ENCODE assay signal across 25 mouse cellular contexts in the genomic region with DNA sequence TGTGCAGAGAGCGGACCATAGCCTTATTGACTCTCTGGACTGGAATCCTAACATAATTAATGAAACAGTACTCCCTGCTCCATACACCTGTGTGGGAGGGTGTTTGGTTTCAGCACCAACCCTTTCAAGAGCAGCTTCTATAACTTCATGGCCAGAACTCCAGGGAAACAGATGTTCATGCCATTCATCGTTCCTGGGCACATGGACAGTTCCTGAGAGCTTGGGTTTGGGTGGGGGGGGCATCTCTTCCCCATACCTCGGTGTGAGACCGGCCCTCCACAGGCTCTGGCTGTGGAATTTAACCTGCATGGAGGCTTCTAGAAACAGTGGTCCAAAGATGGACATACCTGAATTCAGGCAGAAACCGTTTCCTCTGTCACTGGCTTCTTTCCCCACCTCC.
"Had no signal": no experiment of that assay in that cellular context is flagged by ENCODE, and none has a peak within 500 bp of the region (broad histone marks: within the 10 kb centered on the region; RNA-seq: fewer than 3 reads in every experiment).

No protein-coding gene starts in this region.

- H3K27me3 ChIP-seq: heart, embryonic 12.5 days; hindbrain, embryonic 12.5 days; intestine, embryonic 15.5 days; limb, embryonic 15.5 days; liver, embryonic 12.5 days had no signal

- H3K4me2 ChIP-seq: heart, embryonic 12.5 days; hindbrain, embryonic 12.5 days; hindbrain, embryonic 14.5 days; intestine, embryonic 15.5 days; limb, embryonic 15.5 days; liver, embryonic 12.5 days had no signal

- H3K4me3 ChIP-seq: gastrocnemius, adult 2 months; heart, embryonic 10.5 days; heart, embryonic 12.5 days; hindbrain, embryonic 10.5 days; hindbrain, embryonic 12.5 days; intestine, embryonic 15.5 days; layer of hippocampus, adult 2 months; left cerebral cortex, adult 2 months; limb, embryonic 15.5 days; liver, embryonic 12.5 days had no signal

- DNase-seq: gastrocnemius, adult 2 months; gastrocnemius, postnatal 10 days; gastrocnemius, postnatal 25 days; heart, adult 18-20 months; heart, postnatal 10 days; heart, postnatal 4 days; kidney, adult 18-20 months; kidney, adult 9 months; kidney, postnatal 10 days; kidney, postnatal 25 days; kidney, postnatal 4 days had no signal

- H3K9ac ChIP-seq: heart, embryonic 12.5 days; hindbrain, embryonic 12.5 days; hindbrain, embryonic 14.5 days; intestine, embryonic 15.5 days; limb, embryonic 15.5 days; liver, embryonic 12.5 days; liver, embryonic 14.5 days had no signal

- H3K36me3 ChIP-seq: heart, embryonic 10.5 days; heart, embryonic 12.5 days; hindbrain, embryonic 10.5 days; hindbrain, embryonic 12.5 days; intestine, embryonic 15.5 days; limb, embryonic 15.5 days; liver, embryonic 12.5 days had no signal

- H3K4me1 ChIP-seq: hindbrain, embryonic 12.5 days; limb, embryonic 15.5 days; liver, embryonic 12.5 days had no signal

- H3K27ac ChIP-seq: gastrocnemius, adult 2 months; heart, embryonic 10.5 days; hindbrain, embryonic 10.5 days; hindbrain, embryonic 12.5 days; hindbrain, embryonic 14.5 days; intestine, embryonic 15.5 days; layer of hippocampus, adult 2 months; left cerebral cortex, adult 2 months; limb, embryonic 15.5 days; liver, embryonic 12.5 days; liver, embryonic 14.5 days had no signal

- H3K9me3 ChIP-seq: heart, embryonic 10.5 days; heart, embryonic 12.5 days; hindbrain, embryonic 10.5 days; hindbrain, embryonic 12.5 days; intestine, embryonic 15.5 days; limb, embryonic 15.5 days; liver, embryonic 12.5 days had no signal

- ATAC-seq: hindbrain, embryonic 16.5 days; inflammation-experienced regulatory T-cells, adult 6 months; intestine, embryonic 15.5 days; intestine, postnatal 0 days; liver, embryonic 12.5 days had no signal
